Mouse (Mus musculus): Measurements from ENCODE around the gene Plekha4. TPM values are rescaled to one million over a fixed set of nuclear protein-coding genes. Genes with fewer than 3 reads are reported as not detected.

The Plekha4 gene
- total and polyA plus RNA-seq, 2 experiments from 2014 or later: 1.2 to 2.9 TPM

DNA sequence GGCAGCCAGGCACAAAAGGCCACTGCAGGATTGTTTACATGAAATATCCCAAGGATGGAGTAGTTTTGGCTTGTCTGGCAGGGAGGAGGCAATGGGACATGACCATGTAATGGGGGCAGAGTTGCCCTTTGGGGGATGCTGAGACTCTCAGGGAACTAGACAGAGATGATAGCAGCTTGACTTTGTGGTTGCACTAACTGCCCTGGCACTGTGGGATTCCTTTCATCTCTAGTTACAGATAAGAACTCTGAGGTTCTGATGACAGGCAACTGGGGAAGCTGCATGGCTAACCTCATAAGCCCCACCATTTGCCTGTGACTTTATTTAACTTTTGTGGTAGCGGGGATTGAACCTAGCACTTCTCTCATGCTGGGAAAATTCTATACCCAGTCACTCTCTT, 70.0 kb downstream of the Plekha4 start:
- Histone ChIP-seq H3K9me3 (ENCODE audit: low read length) (no peaks in the 10 kb centered on the region), H3K27ac (ENCODE audit: low read depth, low read length) (no peak overlapping the region), H3K9ac (no peak overlapping the region), H3K36me3 (ENCODE audit: insufficient read depth) (no peaks in the 10 kb centered on the region), H3K4me3 (ENCODE audit: low read depth, low read length) (no peak overlapping the region), H3K4me2 (ENCODE audit: low read depth) (no peak overlapping the region), H3K27me3 (ENCODE audit: insufficient read depth, low read length) (no peaks in the 10 kb centered on the region), H3K4me1 (ENCODE audit: insufficient read depth) (no peaks in the 10 kb centered on the region)
- no peak for ATAC-seq
- no peak for DNase-seq
- no peak for TF ChIP-seq CTCF (IDR thresholded peaks at IDR 0.05; ENCODE audit: low read depth)
- 92% methylated on average over 1 of the region's 1 CpGs for WGBS

DNA sequence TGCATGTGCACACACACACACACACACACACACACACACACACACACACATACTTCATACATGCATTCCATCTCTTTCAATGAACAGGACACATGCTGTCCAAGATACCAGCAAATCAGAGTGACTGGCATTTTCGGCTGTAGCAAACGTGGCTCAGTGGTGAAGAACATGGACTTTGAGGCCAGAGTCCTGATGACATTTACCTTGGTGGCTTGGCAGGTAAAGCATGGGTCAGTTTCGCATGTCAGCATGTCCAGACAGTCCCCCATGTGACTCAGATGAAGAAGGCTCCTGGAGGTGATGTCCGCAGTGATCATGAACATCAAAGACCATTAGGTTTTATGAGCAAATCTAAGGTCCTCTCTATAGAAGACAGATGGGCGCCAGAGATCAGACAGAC, 70.9 kb downstream of the Plekha4 start:
- Histone ChIP-seq H3K4me1 (ENCODE audit: insufficient read depth) (no peaks in the 10 kb centered on the region), H3K27me3 (ENCODE audit: insufficient read depth, low read length) (no peaks in the 10 kb centered on the region), H3K4me3 (ENCODE audit: low read depth, low read length) (no peak overlapping the region), H3K27ac (ENCODE audit: low read depth, low read length) (no peak overlapping the region), H3K9ac (no peak overlapping the region), H3K9me3 (ENCODE audit: low read length) (no peaks in the 10 kb centered on the region), H3K36me3 (ENCODE audit: insufficient read depth) (no peaks in the 10 kb centered on the region), H3K4me2 (ENCODE audit: low read depth) (no peak overlapping the region)
- ATAC-seq (no peak), DNase-seq (no peak)
- no peak for TF ChIP-seq CTCF (IDR thresholded peaks at IDR 0.05; ENCODE audit: low read depth)
- WGBS: 88% methylated on average over 5 of the region's 5 CpGs

DNA sequence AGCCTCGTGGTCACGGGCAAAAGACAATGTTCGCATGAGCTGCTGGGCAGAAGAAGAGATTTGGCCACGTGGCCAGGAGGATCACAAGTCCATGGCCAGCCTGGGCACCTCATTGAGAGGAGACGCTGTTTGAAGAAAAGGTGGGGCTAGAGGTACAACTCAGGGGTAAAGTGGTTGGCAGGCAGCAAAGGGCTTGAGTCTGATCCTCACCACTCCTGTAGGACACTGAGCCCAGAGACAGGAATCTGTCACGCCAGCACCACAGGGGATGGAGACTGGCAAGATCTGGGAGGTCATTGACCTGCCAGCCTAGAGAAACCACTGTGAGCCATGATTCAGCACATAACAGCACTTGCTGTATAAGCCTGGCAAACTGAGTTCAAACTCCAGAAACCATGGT, 71.4 kb downstream of the Plekha4 start:
- Histone ChIP-seq H3K27me3 (ENCODE audit: insufficient read depth, low read length) (no peaks in the 10 kb centered on the region), H3K4me1 (ENCODE audit: insufficient read depth) (no peaks in the 10 kb centered on the region), H3K4me3 (ENCODE audit: low read depth, low read length) (no peak overlapping the region), H3K36me3 (ENCODE audit: insufficient read depth) (no peaks in the 10 kb centered on the region), H3K9ac (no peak overlapping the region), H3K27ac (ENCODE audit: low read depth, low read length) (no peak overlapping the region), H3K4me2 (ENCODE audit: low read depth) (no peak overlapping the region), H3K9me3 (ENCODE audit: low read length) (no peaks in the 10 kb centered on the region)
- WGBS: 91% methylated on average over 6 of the region's 6 CpGs
- TF ChIP-seq CTCF (IDR thresholded peaks at IDR 0.05; ENCODE audit: low read depth): no peak
- DNase-seq (no peak), ATAC-seq (no peak)

DNA sequence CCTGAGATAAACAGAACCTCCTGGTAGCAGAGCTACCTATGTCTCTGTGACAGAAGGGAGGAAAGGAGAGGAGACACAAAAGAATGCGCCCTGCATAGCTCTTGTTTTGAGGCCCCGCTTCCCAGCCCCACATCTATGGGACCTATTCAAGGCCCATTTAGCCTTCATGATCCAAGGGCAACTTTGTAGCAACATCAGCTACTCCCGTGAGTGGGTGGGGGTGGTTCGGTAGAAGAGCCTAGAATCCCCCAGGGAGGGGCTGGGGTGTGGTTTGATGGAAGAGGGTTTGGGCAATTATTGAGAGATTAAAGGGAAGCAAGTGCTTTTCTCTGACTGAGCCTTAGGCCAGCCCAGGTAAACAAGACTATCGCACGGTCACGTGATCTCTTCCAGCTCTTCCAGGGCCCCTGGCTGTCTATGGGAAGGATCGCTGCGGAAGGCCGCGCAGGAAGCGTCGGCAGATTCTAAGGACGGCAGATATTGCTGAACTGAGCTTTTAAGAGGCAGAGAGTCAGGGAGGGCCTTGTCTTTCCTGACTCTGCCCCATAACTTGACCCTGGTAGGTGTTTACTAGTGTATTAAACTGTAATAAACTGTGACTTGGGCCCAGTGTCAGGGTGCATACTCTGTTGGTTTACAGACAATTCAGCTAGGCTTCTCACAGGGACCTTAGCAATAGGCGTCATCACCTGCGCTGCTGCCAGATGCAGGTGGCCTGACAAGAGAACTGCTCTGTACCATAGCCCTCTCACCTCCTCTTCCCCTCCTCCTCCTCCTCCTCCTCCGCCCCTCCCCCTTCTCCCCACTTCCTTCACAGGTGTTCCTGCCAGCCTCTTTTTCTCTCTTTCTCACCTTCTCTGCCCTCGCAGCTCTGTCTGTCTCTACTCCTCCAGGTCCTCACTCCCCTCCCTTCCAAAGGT, 73.1 kb downstream of the Plekha4 start:
- 53% methylated on average over 18 of the region's 18 CpGs for WGBS
- DNase-seq (no peak), ATAC-seq (no peak)
- H3K9ac ChIP-seq: no peak overlapping the region
- H3K9me3 ChIP-seq (ENCODE audit: low read length): no peaks in the 10 kb centered on the region
- H3K4me3 ChIP-seq (ENCODE audit: low read depth, low read length): no peak overlapping the region
- no peak for TF ChIP-seq CTCF (IDR thresholded peaks at IDR 0.05; ENCODE audit: low read depth)
- H3K36me3 ChIP-seq (ENCODE audit: insufficient read depth): no peaks in the 10 kb centered on the region
- no peaks in the 10 kb centered on the region for H3K27me3 ChIP-seq (ENCODE audit: insufficient read depth, low read length)
- no peak overlapping the region for H3K4me2 ChIP-seq (ENCODE audit: low read depth)
- H3K27ac ChIP-seq (ENCODE audit: low read depth, low read length): no peak overlapping the region
- no peaks in the 10 kb centered on the region for H3K4me1 ChIP-seq (ENCODE audit: insufficient read depth)

Other genes starting within 250 kb of the Plekha4 start
Only the 30 nearest of the 34 such genes appear.
- gene Hrc, start 191.0 kb upstream of the Plekha4 start, total RNA-seq (2014; rRNA removed): 0.46 and 0.52 TPM in 2 replicates
- gene Hrc, start 191.0 kb upstream of the Plekha4 start, polyA plus RNA-seq (2015; fragmentation: Nextera tagmentation; extraction: Ambion mirVana): not detected in 2 replicates
- gene Ppfia3, start 159.3 kb upstream of the Plekha4 start, total RNA-seq (2014; rRNA removed): 76.5 and 81.0 TPM in 2 replicates
- 21.7 and 26.0 TPM in 2 replicates for gene Ppfia3, start 159.3 kb upstream of the Plekha4 start, polyA plus RNA-seq (2015; fragmentation: Nextera tagmentation; extraction: Ambion mirVana)
- gene Lin7b, start 155.7 kb upstream of the Plekha4 start, total RNA-seq (2014; rRNA removed): 32.2 and 47.3 TPM in 2 replicates
- gene Lin7b, start 155.7 kb upstream of the Plekha4 start, polyA plus RNA-seq (2015; fragmentation: Nextera tagmentation; extraction: Ambion mirVana): 36.8 and 39.8 TPM in 2 replicates
- 247 and 310 TPM in 2 replicates for gene Snrnp70, start 130.6 kb upstream of the Plekha4 start, total RNA-seq (2014; rRNA removed)
- gene Snrnp70, start 130.6 kb upstream of the Plekha4 start, polyA plus RNA-seq (2015; fragmentation: Nextera tagmentation; extraction: Ambion mirVana): 116 and 124 TPM in 2 replicates
- 0.14 TPM in 1 of 2 replicates, not detected in the other for gene Kcna7, start 120.7 kb upstream of the Plekha4 start, total RNA-seq (2014; rRNA removed)
- gene Kcna7, start 120.7 kb upstream of the Plekha4 start, polyA plus RNA-seq (2015; fragmentation: Nextera tagmentation; extraction: Ambion mirVana): not detected in 2 replicates
- 0.24 TPM in 1 of 2 replicates, not detected in the other for gene Ntf5, start 112.6 kb upstream of the Plekha4 start, total RNA-seq (2014; rRNA removed)
- 0.07 and 0.11 TPM in 2 replicates for gene Ntf5, start 112.6 kb upstream of the Plekha4 start, polyA plus RNA-seq (2015; fragmentation: Nextera tagmentation; extraction: Ambion mirVana)
- gene Lhb, start 105.5 kb upstream of the Plekha4 start, total RNA-seq (2014; rRNA removed): 0.43 TPM in 1 of 2 replicates, not detected in the other
- 0.36 and 1.0 TPM in 2 replicates for gene Lhb, start 105.5 kb upstream of the Plekha4 start, polyA plus RNA-seq (2015; fragmentation: Nextera tagmentation; extraction: Ambion mirVana)
- 9.8 and 11.4 TPM in 2 replicates for gene Gys1, start 91.5 kb upstream of the Plekha4 start, total RNA-seq (2014; rRNA removed)
- 8.6 and 12.3 TPM in 2 replicates for gene Gys1, start 91.5 kb upstream of the Plekha4 start, polyA plus RNA-seq (2015; fragmentation: Nextera tagmentation; extraction: Ambion mirVana)
- gene Ruvbl2, start 88.2 kb upstream of the Plekha4 start, total RNA-seq (2014; rRNA removed): 123 and 149 TPM in 2 replicates
- gene Ruvbl2, start 88.2 kb upstream of the Plekha4 start, polyA plus RNA-seq (2015; fragmentation: Nextera tagmentation; extraction: Ambion mirVana): 98.3 and 104 TPM in 2 replicates
- gene Ftl1, start 66.4 kb upstream of the Plekha4 start, total RNA-seq (2014; rRNA removed): 2,541 and 3,015 TPM in 2 replicates
- 5,542 and 6,210 TPM in 2 replicates for gene Ftl1, start 66.4 kb upstream of the Plekha4 start, polyA plus RNA-seq (2015; fragmentation: Nextera tagmentation; extraction: Ambion mirVana)
- 120 and 127 TPM in 2 replicates for gene Bax, start 59.4 kb upstream of the Plekha4 start, total RNA-seq (2014; rRNA removed)
- 276 and 297 TPM in 2 replicates for gene Bax, start 59.4 kb upstream of the Plekha4 start, polyA plus RNA-seq (2015; fragmentation: Nextera tagmentation; extraction: Ambion mirVana)
- gene Tulp2, start 44.5 kb upstream of the Plekha4 start, total RNA-seq (2014; rRNA removed): 0.19 and 0.46 TPM in 2 replicates
- gene Tulp2, start 44.5 kb upstream of the Plekha4 start, polyA plus RNA-seq (2015; fragmentation: Nextera tagmentation; extraction: Ambion mirVana): 0.07 and 0.25 TPM in 2 replicates
- not detected in 2 replicates for gene Gm45808, start 39.5 kb upstream of the Plekha4 start, total RNA-seq (2014; rRNA removed)
- gene Gm45808, start 39.5 kb upstream of the Plekha4 start, polyA plus RNA-seq (2015; fragmentation: Nextera tagmentation; extraction: Ambion mirVana): not detected in 2 replicates
- 3.5 and 4.9 TPM in 2 replicates for gene Dhdh, start 37.5 kb upstream of the Plekha4 start, total RNA-seq (2014; rRNA removed)
- gene Dhdh, start 37.5 kb upstream of the Plekha4 start, polyA plus RNA-seq (2015; fragmentation: Nextera tagmentation; extraction: Ambion mirVana): 1.9 and 3.6 TPM in 2 replicates
- gene Nucb1, start 15.9 kb upstream of the Plekha4 start, total RNA-seq (2014; rRNA removed): 76.8 and 107 TPM in 2 replicates
- gene Nucb1, start 15.9 kb upstream of the Plekha4 start, polyA plus RNA-seq (2015; fragmentation: Nextera tagmentation; extraction: Ambion mirVana): 103 and 122 TPM in 2 replicates
- gene Ppp1r15a, start 62 bp upstream of the Plekha4 start, total RNA-seq (2014; rRNA removed): 17.1 and 23.8 TPM in 2 replicates
- gene Ppp1r15a, start 62 bp upstream of the Plekha4 start, polyA plus RNA-seq (2015; fragmentation: Nextera tagmentation; extraction: Ambion mirVana): 23.9 and 26.3 TPM in 2 replicates
- not detected in 2 replicates for gene Hsd17b14, start 28.6 kb downstream of the Plekha4 start, total RNA-seq (2014; rRNA removed)
- gene Hsd17b14, start 28.6 kb downstream of the Plekha4 start, polyA plus RNA-seq (2015; fragmentation: Nextera tagmentation; extraction: Ambion mirVana): 0.13 and 0.63 TPM in 2 replicates
- 13.7 and 14.2 TPM in 2 replicates for gene Bcat2, start 43.8 kb downstream of the Plekha4 start, total RNA-seq (2014; rRNA removed)
- 17.7 and 20.2 TPM in 2 replicates for gene Bcat2, start 43.8 kb downstream of the Plekha4 start, polyA plus RNA-seq (2015; fragmentation: Nextera tagmentation; extraction: Ambion mirVana)
- not detected in 2 replicates for gene Fgf21, start 89.2 kb downstream of the Plekha4 start, total RNA-seq (2014; rRNA removed)
- gene Fgf21, start 89.2 kb downstream of the Plekha4 start, polyA plus RNA-seq (2015; fragmentation: Nextera tagmentation; extraction: Ambion mirVana): not detected in 2 replicates
- 0.08 and 0.29 TPM in 2 replicates for gene Fut1, start 91.0 kb downstream of the Plekha4 start, total RNA-seq (2014; rRNA removed)
- not detected in 2 replicates for gene Fut1, start 91.0 kb downstream of the Plekha4 start, polyA plus RNA-seq (2015; fragmentation: Nextera tagmentation; extraction: Ambion mirVana)
- gene Izumo1, start 95.5 kb downstream of the Plekha4 start, total RNA-seq (2014; rRNA removed): 0.08 and 0.14 TPM in 2 replicates
- gene Izumo1, start 95.5 kb downstream of the Plekha4 start, polyA plus RNA-seq (2015; fragmentation: Nextera tagmentation; extraction: Ambion mirVana): not detected in 2 replicates
- 26.5 and 37.4 TPM in 2 replicates for gene Rasip1, start 101.2 kb downstream of the Plekha4 start, total RNA-seq (2014; rRNA removed)
- gene Rasip1, start 101.2 kb downstream of the Plekha4 start, polyA plus RNA-seq (2015; fragmentation: Nextera tagmentation; extraction: Ambion mirVana): 22.8 and 27.2 TPM in 2 replicates
- 2.2 and 2.8 TPM in 2 replicates for gene Mamstr, start 113.6 kb downstream of the Plekha4 start, total RNA-seq (2014; rRNA removed)
- 2.6 TPM in 2 replicates for gene Mamstr, start 113.6 kb downstream of the Plekha4 start, polyA plus RNA-seq (2015; fragmentation: Nextera tagmentation; extraction: Ambion mirVana)
- 0.15 TPM in 1 of 2 replicates, not detected in the other for gene Fut2, start 140.1 kb downstream of the Plekha4 start, total RNA-seq (2014; rRNA removed)
- gene Fut2, start 140.1 kb downstream of the Plekha4 start, polyA plus RNA-seq (2015; fragmentation: Nextera tagmentation; extraction: Ambion mirVana): 0.06 and 0.13 TPM in 2 replicates
- gene Ntn5, start 157.7 kb downstream of the Plekha4 start, total RNA-seq (2014; rRNA removed): 0.23 and 0.33 TPM in 2 replicates
- 0.47 and 0.79 TPM in 2 replicates for gene Ntn5, start 157.7 kb downstream of the Plekha4 start, polyA plus RNA-seq (2015; fragmentation: Nextera tagmentation; extraction: Ambion mirVana)
- 0.52 and 0.62 TPM in 2 replicates for gene Sec1, start 168.1 kb downstream of the Plekha4 start, total RNA-seq (2014; rRNA removed)
- 0.18 and 0.34 TPM in 2 replicates for gene Sec1, start 168.1 kb downstream of the Plekha4 start, polyA plus RNA-seq (2015; fragmentation: Nextera tagmentation; extraction: Ambion mirVana)
- gene Car11, start 173.5 kb downstream of the Plekha4 start, total RNA-seq (2014; rRNA removed): 104 and 122 TPM in 2 replicates
- gene Car11, start 173.5 kb downstream of the Plekha4 start, polyA plus RNA-seq (2015; fragmentation: Nextera tagmentation; extraction: Ambion mirVana): 92.1 and 102 TPM in 2 replicates
- gene Dbp, start 178.8 kb downstream of the Plekha4 start, total RNA-seq (2014; rRNA removed): 9.0 and 11.7 TPM in 2 replicates
- gene Dbp, start 178.8 kb downstream of the Plekha4 start, polyA plus RNA-seq (2015; fragmentation: Nextera tagmentation; extraction: Ambion mirVana): 6.4 and 6.6 TPM in 2 replicates
- 891 and 1,057 TPM in 2 replicates for gene Rpl18, start 189.1 kb downstream of the Plekha4 start, total RNA-seq (2014; rRNA removed)
- 517 and 655 TPM in 2 replicates for gene Rpl18, start 189.1 kb downstream of the Plekha4 start, polyA plus RNA-seq (2015; fragmentation: Nextera tagmentation; extraction: Ambion mirVana)
- gene Sphk2, start 191.7 kb downstream of the Plekha4 start, total RNA-seq (2014; rRNA removed): 19.6 and 21.5 TPM in 2 replicates
- 16.5 and 18.7 TPM in 2 replicates for gene Sphk2, start 191.7 kb downstream of the Plekha4 start, polyA plus RNA-seq (2015; fragmentation: Nextera tagmentation; extraction: Ambion mirVana)